Mouse (Mus musculus) ES-E14 (cell line): ENCODE results near the gene Shbg.

Experiments
- ZC3H11A ChIP-seq: IDR thresholded peaks from 2 replicates; pipeline ENCODE4 v1.6.1; 2012; ENCODE audit warnings: low read depth, mild to moderate bottlenecking, inconsistent platforms, low read length, borderline replicate concordance
- ZNF384 ChIP-seq: IDR thresholded peaks from 2 replicates; pipeline ENCODE4 v1.6.1; 2012; ENCODE audit warnings: low read depth, low read length, inconsistent platforms

GRCm38 (mm10) chr11:69635471-69635870, 17.8 kb upstream of the Shbg start:
- TF ChIP-seq ZC3H11A, result no peak
- no peak for TF ChIP-seq ZNF384
